Mouse (Mus musculus): Measurements from ENCODE around the gene Tctn1.

- no peak for TF ChIP-seq CTCF (IDR thresholded peaks at IDR 0.05; ENCODE audit: low read depth, low read length)
- no peak for TF ChIP-seq POLR2A (IDR thresholded peaks at IDR 0.05; ENCODE audit: extremely low read depth, insufficient read depth, low read length)
Observed at GRCm38 (mm10) chr5:122285767-122286150, 21.5 kb upstream of the Tctn1 start.

Measured in liver, adult 2 months (tissue).